Mouse (Mus musculus): ENCODE measurements around the gene Il3.

Il3 gene

DNA sequence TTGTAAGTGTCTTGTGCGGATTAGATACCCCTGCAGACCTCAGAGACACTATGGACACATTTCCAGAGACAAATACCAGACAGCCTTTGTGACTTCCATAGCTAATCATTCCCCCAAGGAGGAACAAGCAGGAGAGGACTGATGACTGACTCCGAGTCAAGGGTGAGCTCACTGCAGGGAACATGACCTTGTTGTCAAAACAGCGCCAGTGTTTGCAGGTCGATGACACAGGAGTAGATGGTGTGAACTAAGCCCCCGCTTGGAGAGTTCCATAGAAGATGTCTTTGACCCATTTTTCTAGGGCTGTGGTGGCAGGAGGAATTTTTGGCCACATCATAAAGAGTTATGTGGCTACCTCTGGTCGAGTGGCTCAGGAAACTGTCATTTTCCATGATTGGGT lies 51.0 kb downstream of the Il3 start:
- DNase-seq (ENCODE audit: low spot score) = no peak

Measured in T-cell, adult 2 months (primary cell).